Mouse (Mus musculus) retina, postnatal 1 day (tissue): ENCODE results near the gene Dusp13.

Experiments used
- DNase-seq: peaks from one replicate; pipeline ENCODE4 v3.0.0-alpha.2; 2012

Dusp13 gene

DNA sequence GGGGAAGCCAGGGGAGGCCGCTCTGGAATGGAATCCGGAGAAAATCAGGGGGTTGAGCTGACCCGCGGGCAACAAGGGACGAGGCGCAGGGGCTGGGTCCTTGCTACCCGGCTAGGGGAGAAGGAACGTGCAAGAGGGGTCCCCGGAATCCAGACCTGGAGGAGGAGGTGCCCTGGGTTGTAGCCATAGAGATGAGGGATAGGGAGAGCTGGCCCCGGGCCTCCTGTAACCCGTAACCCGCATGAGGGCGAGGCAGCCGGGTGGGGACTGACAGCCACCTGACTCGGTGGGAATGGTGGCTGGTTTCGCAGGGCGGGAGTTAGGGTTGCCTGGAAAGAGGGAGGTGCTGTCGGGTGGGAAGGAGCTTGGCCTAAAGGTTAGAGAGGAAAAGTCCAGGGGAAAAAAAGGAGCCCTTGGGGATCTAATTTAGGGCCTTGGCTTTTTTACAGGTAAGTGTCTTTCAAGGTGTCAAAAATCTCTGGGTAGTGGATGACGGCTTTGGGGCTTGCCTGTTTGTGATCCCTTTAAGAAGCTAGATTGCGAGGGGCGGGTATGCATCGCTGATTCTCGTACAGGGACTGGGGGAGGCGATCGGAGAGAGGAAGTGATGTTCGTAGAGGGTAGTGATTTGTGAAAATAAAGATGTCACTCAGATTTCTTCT lies at the start of gene Dusp13:
TSS of gene Dusp13 (minus strand) at position 301 of the 662 bp plus-strand sequence.
- peak; percentile 75 for DNase-seq

DNA sequence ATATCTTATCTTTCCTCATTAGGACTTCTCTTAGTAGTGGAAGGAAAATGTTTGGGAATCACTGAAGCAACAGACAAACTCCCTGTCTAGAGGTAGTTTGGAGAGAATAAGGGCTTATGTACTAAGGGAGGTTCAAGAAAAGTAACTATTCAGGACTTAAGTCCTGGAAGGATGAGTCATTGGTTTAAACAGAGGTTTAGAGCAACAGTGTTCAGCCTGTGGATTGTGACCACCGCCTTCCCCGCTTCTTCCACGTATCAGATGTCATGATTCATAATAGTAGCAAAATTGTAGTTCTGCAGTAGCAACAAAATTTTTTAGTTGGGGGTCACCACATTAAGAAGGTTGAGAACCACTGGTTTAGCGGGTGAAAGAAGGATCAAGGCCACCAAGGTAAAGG lies 49.7 kb upstream of the Dusp13 start:
- no peak for DNase-seq

DNA sequence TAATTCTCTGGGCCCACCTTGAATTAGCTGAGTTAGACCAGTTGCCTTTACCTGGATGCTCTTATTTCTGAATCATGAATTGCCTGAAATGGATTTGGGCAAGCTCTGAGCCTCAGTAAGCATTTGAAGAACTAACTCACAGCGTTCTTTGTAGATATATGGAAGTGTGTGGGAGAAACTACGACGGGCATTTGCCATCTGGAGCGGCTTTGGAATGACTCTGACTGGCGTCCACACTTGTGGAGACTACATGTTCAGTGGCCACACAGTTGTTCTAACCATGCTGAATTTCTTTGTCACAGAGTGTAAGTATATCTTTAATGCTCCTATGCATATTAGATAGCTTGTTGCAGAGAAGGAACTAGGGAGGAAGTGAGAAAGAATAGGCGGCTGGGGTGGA lies 41.3 kb upstream of the Dusp13 start:
- no peak for DNase-seq

DNA sequence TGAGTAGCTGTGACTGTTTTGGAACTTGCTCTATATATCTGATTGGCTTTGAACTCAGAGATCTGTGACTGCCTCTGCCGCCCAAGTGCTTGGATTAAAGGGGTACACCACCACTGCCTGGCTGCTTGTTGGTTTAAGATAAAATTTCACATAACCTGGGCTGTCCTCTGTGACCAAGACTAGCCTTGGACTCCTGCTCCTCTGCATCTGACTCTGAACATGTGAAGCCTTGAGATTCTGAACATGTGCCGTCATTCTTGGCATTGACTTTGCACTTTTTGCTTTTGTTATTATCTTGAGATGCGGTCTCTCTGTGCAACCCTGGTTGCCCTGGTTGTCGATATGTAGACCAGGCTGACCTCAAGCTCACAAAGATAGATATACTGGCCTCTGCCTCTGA lies 40.7 kb upstream of the Dusp13 start:
- DNase-seq = no peak

DNA sequence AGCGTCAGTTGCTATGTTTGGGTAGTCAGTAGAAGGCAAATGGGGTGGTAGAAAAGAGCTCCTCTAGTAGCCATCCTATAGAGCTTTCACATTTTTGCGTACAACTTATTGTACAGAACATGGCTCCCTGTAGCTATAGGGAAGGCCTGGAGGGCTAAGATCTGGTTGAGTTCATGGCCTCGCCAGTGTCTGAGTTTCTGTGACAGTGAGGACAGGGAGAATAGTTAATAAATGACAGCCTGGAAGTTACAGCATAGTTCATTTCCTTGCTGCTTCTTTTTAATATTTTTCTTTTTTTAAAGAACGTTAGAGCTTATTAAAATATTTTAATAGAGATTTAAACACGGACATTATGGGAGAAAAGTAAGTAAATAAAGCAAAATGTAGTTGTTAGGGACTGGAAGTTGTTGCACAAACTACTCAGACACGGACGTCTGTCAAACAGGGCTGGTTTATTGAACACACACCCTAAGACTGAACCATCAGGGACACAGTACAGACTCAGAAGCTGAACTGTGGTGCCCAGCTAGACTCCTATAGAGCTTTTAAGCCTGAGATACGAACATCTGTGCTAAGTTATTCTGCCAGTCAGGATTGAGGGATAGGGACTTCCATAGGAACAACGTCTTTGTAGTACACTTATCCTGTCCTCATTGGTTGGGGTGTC lies 39.7 kb upstream of the Dusp13 start:
- DNase-seq = no peak

DNA sequence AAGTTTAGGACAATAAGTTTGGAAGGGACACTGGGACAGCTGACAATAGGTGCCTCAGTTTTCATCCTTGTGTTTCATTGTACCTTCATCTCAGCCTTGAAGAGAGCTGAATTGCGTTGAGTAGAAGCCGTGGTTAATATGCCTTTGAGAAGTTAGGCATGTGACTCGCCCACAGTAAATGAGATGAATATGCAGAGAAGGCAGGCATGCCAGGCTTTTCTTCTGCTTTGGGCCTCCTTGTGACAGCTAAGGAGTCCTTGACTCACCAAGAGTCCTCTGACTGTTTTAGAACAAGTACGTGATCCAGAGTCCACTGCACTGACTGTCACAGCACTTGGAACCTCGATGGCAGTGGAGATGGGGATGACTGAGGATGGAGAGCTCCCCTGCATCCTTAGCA lies 37.1 kb upstream of the Dusp13 start:
- DNase-seq = no peak

DNA sequence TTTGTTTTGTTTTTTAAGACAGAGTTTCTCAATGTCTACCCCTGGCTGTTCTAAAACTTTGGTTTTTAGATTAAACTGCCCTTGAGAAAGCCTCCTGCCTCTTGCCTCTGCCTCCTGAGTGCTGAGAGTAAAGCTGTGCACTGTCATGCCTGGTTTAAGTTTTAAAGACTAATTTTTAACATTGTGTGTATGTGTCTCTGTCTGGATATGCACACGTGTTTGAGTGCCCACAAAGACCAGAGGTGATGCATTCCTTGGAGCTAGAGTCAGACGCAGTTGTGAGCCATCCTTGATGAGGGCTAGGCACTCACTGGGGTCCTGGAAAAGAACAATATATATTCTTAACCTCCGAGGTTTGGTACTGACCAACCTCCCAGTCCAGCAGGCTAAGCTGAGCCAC lies 36.4 kb upstream of the Dusp13 start:
- no peak for DNase-seq

DNA sequence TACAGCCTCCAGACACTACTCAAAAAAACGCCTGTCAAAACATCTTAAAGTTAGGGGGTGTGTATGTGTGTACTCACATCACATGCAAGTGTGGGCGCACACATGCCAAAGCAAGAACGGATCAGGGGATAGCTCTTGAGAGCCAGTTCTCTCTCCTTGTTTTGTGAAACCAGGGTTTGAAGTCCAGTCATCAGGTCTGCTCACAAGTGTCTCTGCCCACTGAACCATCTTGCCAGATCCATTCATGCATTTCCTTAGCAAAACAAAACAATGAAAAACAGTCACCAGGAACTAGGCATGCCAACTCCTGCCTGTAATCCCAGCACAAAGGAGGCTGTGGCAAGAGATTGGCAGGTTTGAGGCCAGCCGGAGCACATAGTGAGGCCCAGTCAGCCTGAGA lies 35.5 kb upstream of the Dusp13 start:
- no peak for DNase-seq

DNA sequence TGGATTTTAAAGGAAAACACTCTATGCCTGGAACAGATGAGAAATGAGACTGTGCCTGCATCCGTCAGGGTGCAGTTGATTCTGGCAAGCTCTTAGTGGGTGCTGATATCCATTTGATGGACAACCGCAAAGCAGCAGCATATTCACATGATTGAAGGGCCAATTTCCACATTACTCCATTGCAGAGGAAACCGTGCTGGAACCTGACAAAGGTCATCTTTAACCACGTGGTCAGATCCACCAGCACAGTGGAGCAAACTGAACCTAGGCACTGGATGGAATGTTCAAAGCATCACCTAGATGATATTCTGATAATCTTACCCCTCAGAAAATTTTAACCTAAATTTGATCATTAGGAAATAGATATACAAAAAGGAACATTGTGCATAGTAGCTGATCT lies 25.2 kb upstream of the Dusp13 start:
- DNase-seq = no peak

DNA sequence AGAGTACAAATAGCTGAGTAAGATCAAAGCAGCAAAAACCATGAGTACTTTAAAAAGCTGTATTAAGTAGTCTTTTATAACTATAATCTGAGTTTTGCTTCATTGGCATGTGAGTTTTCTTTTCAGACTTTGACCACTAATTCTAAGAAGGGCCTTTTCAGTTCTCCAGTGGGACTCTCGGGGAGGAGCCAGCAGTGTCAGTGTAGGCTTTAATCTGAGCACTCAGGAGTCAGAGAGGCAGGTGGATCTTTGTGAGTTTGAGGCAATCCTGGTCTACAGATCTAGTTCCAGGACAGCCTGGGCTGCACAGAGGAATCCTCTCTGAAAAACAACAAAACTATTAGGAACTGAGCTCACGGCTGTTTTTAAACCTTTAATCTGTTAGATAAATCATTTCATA lies 23.0 kb upstream of the Dusp13 start:
- DNase-seq = no peak

DNA sequence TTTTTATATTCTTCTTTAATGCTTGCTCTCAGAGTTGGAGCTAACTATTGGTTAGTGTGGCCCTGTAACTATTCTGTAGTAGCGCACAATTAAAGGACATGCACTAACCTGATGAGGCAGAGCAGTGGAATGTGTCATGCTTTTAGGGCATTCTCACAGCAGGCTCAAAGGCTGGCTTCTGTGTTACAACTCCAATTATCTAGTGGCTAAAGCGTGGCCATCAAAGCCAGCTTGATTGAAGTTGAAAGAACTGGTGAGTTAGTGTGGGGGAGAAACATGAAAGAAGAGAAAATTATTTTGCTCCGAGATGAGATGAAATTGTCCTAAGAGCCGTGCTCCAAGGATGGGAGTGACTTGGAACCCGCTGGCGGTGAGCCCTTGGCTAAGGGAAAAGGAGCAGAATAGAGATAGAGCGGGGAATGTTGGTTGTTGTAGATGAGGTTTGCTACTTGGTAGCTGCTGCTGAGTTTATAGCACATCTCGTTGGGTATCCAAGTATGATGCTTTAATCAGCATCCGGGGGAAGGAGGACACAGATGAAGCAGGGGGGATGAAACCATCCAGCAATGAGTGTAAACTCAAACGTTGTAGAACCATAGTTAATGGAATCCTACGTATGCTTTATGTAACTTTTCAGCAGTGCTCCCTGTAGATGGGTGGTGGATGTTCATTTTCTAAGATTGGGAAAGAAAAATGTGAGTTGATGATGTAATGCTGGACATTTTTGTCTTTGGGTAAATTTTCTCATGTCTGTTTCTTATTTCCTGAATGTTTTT lies 21.7 kb upstream of the Dusp13 start:
- peak; percentile 70 for DNase-seq

DNA sequence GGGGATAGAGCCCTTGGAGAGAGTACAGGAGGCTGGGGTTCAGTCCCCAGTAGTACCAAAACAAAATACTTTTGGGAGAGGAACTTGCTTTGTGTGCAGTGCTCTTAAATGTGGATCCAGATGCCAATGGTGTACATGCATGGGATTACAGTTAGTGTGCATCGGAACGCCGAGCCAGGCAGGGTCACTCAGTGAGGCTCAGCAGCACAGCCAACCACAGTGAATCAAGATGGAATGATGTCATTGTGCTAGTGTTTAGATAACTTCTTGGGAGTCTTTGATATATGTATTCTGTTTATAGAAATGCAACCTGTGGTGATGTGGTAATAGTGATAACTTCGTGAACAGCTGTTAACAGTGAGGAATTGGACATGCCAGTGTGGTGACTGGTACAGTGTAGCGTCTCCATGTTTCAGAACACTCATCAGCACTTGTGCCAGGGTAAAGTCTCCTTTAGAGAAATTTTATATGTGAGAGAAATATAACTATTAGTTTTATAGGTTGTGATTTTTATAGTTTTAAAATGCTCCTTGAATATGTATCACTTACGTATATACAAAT lies 15.5 kb upstream of the Dusp13 start:
- DNase-seq = no peak

DNA sequence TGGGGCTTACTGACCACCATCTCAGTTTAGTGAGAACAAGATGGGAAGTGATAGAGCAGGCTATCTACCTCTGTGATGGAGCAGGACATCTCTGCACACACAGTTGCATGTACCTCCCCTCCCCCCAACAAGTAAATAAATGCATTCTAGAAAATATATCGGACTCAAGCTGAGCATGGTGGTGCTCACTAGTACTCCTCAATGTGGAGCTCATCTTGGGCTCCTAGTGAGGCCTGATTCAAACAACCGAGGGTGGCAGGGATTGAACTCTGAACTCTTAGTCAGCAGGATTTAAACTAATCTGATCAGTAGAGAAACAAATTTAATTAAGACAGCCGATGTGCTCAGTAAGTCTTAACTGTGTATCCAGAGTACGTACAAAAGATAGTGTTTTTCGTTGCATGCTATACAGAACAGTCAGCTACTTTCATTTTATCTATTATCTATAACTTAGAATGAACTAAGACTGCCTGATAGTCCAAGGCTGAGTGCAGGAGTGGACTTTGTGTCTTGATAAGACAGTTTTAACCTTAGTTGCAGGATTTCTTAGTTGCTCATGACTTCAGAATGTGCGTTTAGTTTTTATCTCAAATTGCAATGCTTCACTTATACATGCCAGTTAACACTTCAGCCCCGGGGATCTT lies 14.9 kb upstream of the Dusp13 start:
- no peak for DNase-seq

DNA sequence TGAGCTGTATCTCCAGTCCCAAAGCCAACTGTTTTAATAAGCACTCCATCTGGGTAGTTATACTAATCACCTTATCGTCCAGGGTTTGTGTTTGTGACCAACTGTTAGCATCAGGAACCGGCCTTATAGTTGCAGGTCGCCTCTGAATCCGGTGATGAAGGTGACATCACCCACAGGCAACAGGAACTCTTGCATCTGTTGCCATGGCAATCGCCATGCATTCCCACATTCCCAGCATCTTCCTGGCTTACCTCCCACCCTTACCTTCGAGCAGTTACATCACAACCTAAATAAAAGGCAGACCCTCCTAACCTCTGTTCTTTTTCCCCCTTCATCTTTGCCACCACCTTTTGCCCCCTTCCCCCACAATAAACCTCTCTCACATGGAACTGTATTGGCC lies 13.7 kb upstream of the Dusp13 start:
- DNase-seq = no peak

DNA sequence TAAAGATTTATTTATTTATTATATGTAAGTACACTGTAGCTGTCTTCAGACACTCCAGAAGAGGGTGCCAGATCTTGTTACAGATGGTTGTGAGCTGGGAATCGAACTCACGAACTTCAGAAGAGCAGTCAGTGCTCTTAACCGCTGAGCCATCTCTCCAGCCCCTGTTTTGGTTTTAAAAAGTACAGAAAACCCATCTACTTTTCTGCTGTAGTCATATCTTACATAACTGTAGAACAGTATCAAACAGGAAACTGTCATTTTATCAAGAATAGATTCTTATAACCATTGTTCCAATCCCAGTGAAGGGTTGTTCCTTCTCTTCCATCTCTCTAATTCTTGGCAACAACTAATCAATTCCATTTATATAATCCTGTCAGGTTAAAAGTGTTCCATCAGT lies 12.8 kb upstream of the Dusp13 start:
- no peak for DNase-seq

DNA sequence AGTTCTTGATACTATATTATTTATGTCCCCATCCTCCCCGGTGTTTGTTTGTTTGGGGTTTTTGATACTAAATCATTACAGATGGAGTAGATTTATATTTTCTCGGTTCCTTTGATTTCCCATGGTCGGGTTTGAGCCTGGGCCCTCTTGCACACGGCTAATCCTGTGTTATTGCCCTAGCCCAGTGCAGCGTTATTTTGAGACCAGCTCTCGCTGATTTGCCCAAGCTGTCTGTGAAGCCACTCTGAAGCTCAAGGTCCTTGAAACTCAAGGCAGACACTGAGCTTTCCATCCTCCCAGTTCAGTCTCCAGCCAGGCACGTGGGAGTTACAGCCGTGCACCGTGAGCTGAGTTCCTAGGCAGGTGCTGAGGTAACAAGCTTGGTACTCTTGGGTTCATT lies 10.6 kb upstream of the Dusp13 start:
- DNase-seq = no peak

DNA sequence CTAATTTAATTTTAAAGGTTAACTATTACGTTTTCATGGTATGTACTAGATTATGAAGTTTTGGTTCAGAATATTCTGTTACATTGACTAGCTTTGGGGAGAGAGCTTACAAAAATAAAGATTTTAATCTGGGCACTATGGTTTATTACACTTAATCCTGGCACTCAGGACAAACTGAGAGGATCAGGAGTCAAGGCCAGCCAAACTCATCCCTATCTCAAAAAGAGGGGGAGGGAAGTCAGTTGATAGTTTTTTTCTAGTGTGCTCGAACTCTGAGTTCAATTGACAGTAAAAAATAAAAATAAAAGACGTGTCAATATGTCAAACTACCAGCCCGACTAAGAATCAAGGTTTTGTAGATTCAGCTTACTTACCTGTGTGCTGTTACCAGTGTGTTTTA lies 2.4 kb upstream of the Dusp13 start:
- DNase-seq = no peak

DNA sequence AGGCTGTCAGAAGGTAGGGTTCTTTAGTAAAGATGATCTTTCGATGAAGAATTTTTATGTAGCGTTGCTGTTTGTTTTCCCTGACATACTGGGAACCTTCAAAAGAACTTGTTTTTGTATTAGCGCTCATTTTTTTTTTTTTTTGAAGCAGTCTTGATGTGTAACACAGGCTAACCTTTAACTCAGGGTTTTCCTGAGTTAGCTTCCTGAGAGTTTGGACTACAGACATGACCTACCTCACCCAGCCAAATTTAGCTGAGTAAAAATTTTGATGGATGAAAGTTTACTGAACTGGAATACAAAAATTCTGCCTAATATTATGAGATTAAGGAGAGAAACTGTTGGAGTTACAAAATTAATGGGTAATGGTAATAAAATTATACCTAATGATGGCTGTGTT lies 1.4 kb upstream of the Dusp13 start:
- DNase-seq = no peak

DNA sequence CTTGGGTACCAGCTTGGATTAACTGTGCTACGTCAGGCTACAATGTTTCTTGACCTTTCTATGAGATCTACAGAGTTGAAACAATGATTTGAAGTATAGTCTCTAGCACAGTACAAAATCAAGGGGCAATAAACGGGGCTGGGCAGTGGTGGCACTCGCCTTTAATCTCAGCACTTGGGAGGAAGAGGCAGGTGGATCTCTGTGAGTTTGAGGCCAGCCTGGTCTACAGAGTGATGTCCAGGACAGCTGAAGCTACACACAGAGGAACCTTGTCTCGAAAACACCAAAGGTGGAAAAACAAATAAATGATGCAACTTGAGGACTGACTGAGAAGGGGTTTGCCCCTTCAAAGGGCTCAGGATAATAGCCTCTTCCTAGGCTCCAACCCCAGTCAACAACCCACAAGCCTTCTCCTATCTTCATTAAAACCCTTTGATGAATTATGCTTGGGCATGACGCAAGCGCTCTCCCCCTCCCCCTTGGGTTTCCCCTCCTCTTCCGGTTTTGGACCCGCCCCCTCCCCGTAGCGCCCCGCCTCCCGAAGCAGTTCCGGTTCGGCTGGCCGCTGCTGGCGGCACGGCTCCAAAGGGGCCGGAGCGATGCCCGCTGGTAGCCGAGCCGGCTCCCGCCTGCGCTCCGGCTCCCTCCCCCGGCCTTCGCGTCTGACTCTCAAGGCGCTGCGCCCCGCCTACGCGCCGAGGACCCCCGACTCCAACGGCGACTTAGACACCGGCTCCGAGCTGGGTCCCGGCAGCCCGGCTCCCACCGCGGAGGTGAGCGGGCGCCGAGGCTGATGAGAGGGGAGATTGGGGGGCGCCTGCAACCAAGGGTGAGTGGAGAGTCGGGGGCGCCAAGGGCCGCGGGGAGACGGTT lies 737 bp downstream of the Dusp13 start, which contains the start of gene Samd8:
TSS of gene Samd8 (plus strand) at position 524 of the 873 bp plus-strand sequence.
- DNase-seq = peak; percentile 93

DNA sequence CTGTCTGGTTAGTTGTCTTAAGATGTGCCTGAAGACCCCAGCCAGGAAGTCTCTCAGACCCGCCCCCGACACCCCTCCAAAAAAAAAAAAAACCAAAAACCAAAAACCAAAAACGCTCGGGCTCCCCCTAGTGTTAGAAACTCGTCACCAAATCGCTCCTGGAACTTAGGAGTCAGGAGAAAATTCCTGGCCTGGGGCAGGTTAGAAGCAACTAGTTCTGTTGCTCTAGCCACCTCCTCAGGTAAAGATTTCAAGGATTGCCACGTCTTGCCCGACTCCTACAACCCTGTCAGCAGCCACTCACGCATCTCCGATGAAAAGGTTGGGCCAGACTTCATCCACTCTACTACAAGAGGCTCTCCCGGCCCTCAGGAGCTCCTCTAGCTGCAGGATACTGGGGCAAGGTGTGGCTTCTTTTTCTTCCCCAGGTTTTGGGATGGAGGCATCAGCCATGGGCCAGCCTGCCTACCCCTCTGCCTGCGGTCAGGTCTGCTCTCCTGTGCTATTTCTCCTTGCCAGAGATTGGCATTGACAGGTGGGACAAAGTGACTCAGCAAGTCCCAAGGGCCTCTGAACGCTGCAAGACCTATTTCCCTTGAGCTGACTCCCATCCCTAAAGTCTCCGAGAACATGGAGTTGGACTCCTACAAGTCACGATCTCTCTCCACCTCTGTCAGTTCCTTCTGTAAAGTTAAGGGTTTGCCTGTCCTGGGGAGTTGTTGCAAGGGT lies 2.7 kb downstream of the Dusp13 start:
- DNase-seq = peak; percentile 69

DNA sequence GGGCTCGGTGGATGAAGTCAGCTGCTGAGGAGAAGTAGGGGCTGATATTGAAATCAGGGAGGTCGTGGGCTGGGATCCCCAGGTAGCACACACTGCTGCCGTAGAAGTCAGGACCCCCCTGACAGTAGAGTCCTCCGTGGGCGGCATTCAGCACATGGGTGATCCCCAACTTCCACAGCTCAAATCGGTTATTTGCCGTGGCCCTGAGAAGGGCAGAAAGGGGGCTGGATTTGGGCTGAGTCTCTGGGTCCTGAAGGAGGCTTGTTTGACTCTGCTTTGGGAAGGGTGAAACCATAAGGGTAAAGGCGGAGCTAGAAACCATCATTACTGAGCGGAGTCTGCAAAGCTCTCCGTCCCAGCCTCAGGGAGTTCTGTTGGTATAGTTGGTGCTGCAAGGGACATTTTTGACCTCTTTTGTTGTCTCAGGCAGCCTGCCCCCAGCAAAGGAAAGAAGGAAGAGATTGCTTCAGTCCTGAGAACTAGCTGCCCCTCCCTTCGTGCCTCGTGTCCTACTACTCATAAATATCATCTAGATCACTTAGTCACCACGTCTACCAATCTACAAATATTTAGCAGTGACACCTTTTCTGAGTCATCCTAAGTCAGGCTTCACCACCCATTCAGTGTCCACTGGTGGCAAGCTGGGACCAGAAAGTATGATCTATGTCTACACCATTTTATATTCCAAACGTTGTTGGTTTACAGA lies 3.4 kb downstream of the Dusp13 start:
- DNase-seq = no peak
